Mouse (Mus musculus) urinary bladder, postnatal 14 days (tissue): ENCODE data around the gene 1700067K01Rik.

Experiments used
- DNase-seq: peaks from one replicate; pipeline ENCODE4 v3.0.0; 2021; ENCODE audit warnings: low spot score

Gene 1700067K01Rik

DNA sequence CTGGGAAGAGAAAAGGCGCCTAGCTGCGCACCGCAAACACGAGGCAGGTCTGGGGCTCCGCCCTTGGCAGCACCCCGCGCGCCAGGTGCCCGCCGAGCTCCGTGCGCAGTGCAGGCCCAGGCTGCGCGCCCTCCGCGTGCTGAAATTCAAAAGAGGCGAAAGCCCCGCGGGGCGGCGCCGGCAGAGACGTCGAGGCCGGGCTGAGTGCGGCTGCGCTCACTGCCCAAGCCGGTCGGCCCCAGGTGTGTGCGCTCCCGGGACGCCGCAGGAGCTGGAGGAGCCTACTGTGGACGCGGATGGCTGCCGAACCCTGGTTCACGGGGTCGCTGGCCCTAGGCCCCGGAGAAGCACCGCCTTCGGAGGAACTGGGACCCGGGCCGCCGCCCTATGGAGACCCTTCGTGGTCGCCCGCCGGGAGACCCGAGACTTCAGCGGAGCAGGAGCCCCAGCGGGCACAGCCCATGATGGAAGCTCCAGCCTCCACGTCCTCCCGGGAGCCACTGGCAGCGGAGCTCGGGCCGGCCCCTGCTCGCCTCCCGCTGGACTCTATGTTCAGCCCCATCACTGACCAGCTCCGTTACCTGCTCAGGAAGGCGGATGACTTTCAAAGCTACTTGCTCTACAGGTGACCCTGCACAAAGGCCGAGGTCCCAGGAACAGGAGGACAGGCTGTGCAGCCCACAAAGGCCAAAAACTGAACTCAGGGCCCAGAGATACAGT is at the start of gene 1700067K01Rik:
TSS of gene 1700067K01Rik (plus strand) at position 222 of the 720 bp plus-strand sequence.
- no peak for DNase-seq

DNA sequence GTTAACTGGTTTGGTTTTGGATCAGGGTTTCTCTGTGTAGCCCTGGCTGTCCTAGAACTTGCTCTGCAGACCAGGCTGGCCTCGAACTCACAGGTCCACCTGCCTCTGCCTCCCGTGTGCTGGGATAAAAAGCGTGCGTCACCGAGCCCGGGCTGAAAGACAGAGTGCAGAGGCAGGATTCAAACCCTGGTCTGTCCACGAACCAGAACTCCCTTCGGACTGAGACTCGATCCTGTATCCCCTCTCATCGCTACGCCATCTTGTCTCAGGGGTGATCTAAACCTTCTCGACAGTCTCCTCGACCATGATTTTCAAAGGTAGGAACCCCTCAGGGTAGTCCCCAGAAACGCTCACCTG is 46.6 kb upstream of the 1700067K01Rik start:
- DNase-seq, result no peak

DNA sequence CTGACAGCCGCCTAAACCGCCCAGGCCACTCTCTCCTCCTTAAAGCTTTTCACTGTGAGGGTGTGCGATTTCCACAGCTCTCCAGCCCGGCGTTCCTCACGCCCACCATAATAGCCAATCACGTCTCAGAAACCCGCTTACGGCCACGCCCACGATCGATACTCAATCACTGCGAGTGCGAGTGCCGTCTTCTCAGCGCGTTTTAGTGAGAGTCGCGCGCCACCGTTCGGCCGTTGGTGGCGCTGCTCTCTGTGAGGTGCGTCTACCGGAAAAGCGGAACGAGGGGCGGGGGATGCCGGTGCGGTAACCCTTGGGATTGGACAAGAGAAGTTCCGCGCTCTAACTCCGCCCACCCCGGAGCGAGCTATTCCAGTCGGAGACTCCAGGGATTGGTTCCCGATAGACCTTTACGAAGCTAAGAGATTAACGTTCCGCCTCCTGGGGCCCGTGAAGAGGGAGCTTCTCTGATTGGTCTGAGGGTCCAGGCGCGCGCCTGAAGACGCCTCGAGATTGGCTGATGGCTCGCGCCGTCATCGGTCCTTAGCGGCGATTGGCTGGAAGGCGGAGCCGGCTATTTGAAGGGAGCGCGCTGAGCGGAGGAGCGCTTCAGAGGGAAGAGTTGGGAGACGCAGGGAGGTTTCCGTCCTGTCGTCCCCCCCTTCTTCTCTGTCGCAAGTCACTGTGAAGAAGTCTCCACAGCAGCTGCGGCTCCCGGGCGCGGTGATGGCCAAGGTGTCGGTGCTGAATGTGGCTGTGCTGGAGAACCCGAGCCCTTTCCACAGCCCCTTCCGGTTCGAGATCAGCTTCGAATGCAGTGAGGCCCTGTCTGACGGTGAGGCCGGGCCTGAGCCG is 46.0 kb upstream of the 1700067K01Rik start, which contains the start of the genes Gm10644 and Asf1b:
TSS of gene Gm10644 (minus strand) at position 100 of the 852 bp plus-strand sequence.
TSS of gene Asf1b (plus strand) at position 402 of the 852 bp plus-strand sequence.
- DNase-seq, result peak; percentile 99

- no peak for DNase-seq
Observed at GRCm38 (mm10) chr8:83955958-83956218, 45.4 kb upstream of the 1700067K01Rik start.

DNA sequence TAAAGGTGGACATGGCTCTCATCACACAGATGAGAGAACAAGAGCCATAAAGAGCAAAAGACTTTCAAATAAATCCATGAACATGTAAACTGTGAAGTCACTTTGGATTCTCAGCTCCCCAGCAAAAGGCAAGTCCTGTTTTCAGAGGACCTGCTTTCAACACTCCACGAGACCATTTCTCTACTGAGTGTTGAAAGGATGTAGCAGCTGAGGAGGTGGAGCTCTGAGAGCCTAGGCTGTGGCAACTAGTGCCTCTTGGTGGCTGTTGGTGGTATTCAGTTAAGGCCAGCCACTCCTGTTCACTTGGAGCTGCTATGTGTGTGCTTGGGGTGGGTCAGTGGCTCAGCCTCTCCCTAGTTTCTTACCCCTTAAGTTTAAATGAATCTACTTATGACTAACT is 44.5 kb upstream of the 1700067K01Rik start:
- DNase-seq, result no peak

GRCm38 (mm10) chr8:83964015-83964765 is 37.1 kb upstream of the 1700067K01Rik start:
- no peak for DNase-seq

GRCm38 (mm10) chr8:83967701-83968100 is 33.6 kb upstream of the 1700067K01Rik start:
- no peak for DNase-seq

GRCm38 (mm10) chr8:83971121-83971520 is 30.2 kb upstream of the 1700067K01Rik start:
- no peak for DNase-seq

GRCm38 (mm10) chr8:83971661-83972060 is 29.6 kb upstream of the 1700067K01Rik start:
- DNase-seq, result no peak

GRCm38 (mm10) chr8:83972150-83973120 is 28.9 kb upstream of the 1700067K01Rik start, which contains the start of gene Prkaca:
Prkaca (plus strand) TSS chr8:83972993.
- DNase-seq, result peak; percentile 98

DNA sequence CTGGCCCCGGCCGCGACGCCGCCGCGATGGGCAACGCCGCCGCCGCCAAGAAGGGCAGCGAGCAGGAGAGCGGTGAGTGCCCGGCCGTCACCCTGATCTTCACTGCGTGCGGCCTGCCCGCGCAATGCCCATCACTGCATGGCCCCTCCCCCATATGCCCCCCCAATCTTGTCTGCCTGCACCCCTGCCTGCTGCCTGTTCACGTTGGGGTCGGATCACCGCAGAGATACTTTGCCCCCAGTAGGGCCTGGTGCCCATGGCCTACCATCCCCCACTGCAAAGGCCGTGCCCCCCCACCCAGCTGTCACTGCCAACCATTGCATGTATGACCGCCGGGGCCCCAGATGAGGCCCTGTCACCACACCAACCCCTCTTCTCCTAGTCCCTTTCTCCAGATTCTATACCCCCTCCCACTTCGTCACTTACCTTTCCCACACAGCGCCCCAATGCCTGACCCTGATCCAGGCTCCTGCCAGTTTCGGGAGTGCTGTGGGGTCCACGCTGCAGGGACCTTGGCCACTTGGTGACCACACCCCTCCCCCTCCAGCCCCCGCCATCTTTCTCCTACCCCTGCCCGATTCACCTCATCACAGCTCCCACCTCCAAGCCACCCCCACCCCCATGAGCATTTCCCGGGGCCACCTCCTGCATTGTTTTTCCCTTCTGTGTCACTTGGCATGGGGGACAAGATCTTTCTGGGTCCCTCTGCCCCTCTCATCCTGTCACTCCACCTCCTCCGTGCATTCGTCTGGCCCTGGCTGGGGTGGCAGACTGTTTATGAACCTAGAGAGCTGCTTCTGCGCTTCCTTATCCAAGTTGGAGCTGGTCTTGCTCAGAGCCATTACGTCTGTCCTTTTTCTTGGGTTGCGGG is 27.9 kb upstream of the 1700067K01Rik start:
- no peak for DNase-seq

GRCm38 (mm10) chr8:83974521-83974920 is 26.8 kb upstream of the 1700067K01Rik start:
- DNase-seq, result no peak

DNA sequence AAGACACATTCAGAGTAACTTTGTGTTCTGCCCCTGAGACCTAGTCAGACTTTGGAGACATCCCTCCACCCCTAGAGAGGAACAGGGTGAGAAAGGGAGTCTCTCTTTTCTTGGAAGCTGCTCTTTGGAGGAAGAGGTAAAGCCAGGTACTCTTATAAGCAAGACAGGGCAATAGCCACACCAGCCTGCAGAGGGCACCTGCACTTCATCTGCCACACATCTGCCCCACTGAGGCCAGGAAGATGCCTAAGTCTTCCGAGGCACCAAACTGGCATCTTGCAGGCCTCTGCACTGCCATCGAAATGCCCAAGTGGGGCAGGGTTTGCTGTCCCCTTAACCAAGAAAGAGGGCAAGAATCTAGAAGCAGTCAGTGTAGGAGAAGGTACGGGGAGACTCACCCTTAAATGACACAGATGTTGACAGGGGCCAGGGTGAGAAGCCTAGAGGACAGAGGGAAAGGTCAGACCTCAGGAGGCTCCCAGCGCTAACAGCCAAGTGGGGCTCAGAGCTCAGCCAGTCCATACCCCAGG is 25.1 kb upstream of the 1700067K01Rik start:
- no peak for DNase-seq

DNA sequence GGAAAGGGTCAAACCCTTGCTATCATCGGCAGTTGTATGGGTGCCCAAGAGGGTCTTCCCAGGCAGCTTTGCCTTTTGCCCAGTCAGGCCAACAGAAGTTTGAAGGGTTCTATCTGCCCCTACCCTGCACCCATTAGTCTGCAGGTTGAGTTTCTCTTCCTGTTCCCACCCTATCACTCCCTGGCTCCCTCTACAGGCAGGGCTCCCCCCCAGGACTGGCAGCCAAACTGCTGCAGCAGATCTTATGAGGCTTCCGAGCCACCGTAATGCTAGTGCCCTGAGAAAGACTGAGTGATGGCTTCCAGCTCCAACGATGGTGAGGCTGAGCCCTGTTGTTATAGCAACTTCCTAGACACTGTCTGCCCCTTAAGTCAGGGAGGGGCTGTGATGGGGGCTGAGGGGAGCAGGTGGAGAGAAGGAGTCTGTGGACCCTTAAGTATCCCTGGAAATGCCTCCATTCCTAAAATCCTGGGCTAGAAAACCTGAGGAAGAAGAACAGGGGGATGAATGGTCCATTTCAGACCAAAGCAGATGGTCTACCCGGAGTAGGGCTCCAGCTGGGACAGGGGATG is 24.4 kb upstream of the 1700067K01Rik start:
- no peak for DNase-seq

- DNase-seq, result no peak
Observed at GRCm38 (mm10) chr8:83977646-83978045, 23.7 kb upstream of the 1700067K01Rik start.

DNA sequence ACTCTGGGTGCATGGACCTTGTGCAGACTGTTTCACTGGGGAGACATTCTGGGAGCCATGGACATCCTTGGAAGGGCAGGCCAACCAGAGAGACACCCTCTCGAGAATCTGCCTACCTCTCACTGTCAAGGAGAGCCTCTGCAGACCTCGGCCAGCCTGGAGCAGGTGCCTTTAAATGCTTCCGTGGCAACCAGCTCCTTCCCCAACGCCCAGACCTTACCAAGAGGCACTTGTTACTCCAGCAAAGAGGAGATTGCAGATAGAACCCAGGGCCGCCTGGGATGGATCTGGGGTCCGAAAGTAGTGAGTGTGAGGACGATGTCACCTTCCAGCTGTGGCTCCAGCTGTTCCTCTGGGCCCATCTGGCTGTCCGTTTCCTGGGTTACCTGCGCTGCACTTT is 23.1 kb upstream of the 1700067K01Rik start:
- no peak for DNase-seq

DNA sequence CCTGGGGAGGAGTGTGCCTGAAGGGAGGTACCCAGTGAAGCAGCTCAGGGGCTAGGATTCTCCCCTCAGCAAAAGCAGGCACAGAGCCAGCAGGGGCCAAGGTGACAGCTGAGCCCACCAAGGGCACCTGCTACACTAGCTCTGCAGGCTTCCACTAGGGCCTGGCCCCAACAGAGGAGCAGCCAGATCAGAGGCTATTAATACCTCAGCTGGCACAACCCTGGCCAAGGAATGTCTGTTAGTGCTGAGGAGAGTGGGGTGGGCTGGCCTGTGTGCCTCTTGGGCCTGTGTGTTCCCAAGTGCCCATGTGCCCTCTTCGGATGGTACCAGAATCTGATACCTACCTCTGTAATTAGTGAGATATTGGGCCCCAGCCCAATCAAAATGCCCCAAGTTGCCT is 21.1 kb upstream of the 1700067K01Rik start:
- DNase-seq, result no peak

DNA sequence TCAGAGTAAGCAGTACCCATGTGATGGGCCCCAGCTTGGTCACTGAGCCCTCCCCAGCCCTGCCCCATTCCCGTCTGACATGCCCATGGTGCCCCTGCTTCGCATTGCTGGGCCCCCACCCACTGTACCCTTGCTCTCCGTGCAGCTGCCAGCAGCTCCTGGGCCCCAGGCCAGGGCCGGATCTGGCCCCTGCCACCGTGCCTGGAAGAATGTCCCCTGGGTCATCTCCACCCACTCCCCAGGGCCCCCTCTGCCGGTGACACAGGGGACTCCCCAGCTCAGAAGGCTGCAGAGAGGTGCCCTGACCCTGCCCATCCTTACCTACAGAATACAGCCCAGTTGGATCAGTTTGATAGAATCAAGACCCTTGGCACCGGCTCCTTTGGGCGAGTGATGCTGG is 20.5 kb upstream of the 1700067K01Rik start:
- DNase-seq, result no peak

GRCm38 (mm10) chr8:83981533-83981932 is 19.8 kb upstream of the 1700067K01Rik start:
- DNase-seq, result no peak

DNA sequence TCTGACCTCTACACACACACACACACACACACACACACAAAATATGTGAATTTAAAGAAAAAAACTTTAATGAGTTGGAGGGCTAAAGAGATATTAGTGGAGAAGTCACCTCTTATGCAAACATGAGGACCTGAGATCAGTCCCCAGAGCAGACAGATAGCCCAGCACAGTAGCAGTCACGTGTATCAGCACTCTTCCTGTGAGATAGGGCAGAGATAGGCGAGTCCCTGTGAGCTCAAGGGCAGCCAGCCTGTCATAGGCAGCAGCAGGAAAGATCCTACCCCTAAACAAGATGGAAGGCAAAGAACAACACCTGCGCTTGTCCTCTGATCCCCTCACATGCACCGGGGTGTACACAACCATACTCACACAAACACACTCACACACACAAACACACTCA is 18.9 kb upstream of the 1700067K01Rik start:
- DNase-seq, result no peak
